Mouse (Mus musculus): ENCODE data around the gene Gm3417.
"Not testable (repeated sequence)": the region's sequence is repeated elsewhere in the genome, so short reads cannot be mapped to it uniquely, and the experiment has no call there.

Gm3417 gene

DNA sequence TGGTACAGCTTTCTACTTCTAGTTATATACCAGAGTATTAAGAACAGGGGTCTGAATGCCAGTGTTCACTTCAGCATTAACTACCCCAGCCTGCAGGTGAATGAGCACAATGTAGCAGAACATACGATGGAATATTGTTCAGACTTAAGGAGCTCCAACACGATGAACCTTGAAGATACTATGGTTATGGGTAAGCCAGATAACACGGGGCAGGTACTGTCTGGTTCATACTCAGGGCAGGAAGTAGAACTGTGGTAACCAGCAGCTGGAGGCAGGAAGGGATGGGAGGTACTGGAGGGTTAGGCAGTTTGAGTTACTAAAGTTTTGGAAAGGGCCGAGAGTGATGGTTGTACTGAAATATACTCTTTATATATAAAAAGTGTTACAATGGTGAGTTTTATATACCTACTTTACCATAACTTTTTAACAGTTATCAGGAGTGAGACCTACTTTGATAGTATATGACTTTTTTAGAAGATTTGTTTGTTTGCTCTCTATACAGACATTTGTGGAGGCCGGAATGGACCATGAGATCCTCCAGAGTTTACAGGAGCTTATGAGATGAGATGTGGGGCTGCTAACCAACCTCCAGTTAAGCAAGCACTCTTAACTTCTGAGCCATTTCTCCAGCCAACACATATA lies 19.8 kb downstream of the Gm3417 start:
- no peak for DNase-seq (ENCODE audit: low read depth, low spot score)

DNA sequence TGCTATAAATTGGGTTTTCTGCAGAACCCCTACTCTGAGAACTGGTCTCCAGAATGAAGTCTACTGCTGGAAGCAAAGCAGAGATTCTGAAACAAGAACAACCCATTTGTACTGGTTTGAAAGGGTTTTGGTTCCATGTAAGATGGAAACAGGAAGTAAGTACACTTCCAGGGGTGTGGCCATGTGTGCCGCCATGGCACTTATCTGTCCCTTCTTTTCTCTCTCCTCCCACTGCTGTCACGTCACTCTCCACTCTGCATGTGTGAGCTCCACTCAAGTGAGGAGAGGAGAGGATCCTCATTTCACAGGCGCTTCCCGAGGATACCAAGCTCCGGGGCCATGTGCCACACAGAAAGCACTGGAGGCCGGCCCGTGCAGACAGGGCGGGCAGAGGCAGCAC lies 25.1 kb downstream of the Gm3417 start:
- no peak for DNase-seq (ENCODE audit: low read depth, low spot score)

DNA sequence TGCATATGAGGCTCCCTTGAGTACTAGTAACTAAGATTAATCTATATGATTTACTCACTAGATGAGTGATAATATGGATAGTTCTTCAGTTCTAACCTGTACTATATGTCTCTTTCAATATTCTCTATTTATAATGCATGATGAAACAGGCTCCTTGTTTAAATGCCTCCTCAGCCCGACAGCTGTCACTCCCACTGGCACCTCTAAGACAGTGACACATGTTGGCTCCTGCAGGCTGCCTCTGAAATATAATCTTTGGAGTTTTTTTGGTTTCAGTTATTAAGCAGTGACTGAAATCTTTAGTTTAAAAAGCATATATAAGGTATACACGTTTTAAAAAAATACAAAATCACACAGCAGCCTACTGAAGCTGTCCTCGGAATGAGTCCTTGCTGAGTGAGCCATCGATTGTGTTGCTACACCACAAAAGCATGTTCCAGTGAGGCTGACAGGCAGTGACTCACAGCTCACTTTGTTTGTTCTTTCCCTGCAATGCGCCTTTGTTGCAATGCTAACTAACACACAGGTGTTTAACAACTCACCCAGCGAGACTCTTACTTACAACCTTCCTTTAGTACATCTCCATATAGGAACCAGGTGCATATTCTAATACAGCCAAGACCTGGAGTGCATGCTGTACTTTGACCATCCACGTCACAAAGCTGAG lies 29.3 kb downstream of the Gm3417 start:
- no peak for DNase-seq (ENCODE audit: low read depth, low spot score)

DNA sequence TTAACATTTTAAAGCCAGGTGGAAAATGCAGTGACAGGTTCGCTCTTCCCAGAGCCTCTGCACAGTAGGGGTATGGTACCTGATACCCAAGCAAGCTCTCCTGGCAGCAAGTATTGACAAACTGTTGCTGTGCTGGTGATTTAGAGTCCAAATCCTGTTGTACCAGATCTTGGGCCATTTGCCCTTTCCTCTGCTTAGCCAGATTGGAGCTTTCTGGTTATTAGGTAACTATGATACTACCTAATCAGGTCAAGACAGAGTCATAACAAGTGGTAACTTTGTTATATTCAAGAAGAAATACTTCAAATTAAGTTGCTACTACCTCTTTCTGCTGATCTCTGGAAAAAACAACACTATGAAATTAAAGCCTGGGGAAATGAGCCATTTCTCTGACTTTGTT lies 34.0 kb downstream of the Gm3417 start:
- DNase-seq (ENCODE audit: low read depth, low spot score) = no peak

DNA sequence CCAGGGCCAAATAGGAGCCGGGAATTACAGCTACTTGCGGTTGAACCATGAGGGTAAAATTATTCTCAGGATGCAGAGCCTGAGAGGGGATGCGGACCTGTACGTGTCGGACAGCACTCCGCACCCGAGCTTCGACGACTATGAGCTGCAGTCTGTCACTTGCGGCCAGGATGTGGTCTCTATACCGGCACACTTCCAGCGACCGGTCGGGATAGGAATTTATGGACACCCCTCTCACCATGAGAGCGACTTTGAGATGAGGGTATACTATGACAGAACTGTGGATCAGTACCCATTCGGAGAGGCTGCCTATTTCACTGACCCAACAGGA lies 34.9 kb downstream of the Gm3417 start:
- DNase-seq (ENCODE audit: low read depth, low spot score) = no peak

DNA sequence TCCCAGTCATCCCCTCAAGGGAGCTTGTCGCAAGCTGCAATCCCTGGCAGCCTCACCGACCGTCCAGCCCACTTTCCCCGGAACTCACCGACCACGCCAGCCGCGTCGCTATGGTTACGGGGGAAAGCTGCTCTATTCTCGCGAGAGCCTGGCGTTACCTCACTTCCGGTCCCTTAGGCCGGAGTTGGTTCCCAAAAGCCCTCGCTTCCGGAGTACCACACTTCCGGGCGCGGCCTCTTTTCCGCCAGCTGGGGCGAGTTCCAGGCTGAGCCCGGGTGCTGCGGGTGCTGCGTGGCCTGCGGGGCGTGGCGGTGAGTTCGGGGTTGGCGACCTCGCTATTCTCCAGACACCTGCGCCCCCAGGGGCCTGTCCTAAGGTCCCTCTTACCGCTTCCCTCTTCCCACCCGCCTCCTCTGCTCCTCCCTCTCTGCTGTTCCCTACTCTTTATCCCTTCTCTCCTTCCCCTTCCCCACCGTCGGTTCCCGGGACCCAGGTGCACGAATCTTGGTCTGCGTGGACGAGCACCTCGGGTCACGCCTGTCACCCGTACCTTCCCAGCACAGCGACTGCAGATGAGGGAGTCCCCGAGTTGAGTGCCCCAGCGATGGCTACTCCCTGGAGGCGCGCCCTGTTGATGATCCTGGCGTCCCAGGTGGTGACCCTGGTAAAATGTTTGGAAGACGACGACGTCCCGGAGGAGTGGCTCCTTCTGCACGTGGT lies 35.4 kb downstream of the Gm3417 start, which contains the start of the genes Wdr27 and 1600012H06Rik:
TSS of gene Wdr27 (minus strand) at position 150 of the 720 bp plus-strand sequence.
TSS of gene 1600012H06Rik (plus strand) at position 176 of the 720 bp plus-strand sequence.
- DNase-seq (ENCODE audit: low read depth, low spot score) = peak; percentile 99

DNA sequence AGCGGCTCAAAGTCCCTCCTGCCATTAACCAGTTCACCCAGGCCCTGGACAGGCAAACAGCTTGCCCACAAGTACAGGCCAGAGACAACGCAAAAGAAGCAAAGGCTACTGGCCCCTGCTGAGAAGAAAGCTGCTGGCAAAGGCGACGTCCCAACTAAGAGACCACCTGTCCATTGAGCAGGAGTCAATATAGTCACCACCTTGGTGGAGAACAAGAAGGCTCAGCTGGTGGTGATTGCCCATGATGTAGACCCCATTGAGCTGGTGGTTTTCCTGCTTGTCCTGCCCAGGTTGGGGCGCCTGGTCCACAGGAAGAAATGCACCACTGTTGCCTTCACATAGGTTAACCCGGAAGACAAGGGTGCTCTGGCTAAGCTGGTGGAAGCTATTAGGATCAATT lies 36.4 kb downstream of the Gm3417 start:
- DNase-seq (ENCODE audit: low read depth, low spot score) = not testable (repeated sequence)

DNA sequence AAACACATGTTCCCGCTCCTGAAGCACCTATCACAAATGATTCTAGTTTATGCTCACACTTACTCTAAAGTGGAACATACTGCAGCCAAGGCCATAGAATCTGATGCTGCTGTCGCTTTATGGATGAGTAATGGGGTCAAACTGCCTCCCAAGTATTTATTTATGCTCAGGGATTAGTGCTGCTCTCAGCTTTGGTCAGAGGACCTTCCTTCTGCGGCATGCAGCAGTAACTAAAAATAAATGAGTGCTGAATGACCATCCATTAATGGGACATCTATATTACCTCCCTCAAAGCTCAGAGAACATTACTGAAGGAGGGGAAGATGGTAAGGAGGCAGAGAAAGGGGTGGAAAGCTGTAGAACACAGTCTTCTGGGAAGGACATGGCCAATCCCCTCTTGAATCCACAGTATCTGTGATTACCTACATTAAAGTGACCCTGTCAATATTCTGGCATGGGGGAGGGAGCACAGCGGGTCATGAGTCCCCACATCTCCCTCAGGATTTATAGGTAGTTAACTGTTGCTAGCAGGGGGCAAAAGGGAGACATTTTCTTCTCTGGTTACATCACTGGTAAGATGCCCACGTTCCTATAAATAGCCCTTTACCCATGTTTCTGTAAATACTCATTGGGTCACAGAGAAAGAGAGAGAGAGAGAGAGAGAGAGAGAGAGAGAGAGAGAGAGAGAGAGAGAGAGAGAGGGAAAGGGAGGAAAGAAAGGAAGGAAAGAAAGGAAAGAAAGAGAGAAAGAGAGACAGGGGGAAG lies 42.6 kb downstream of the Gm3417 start:
- DNase-seq (ENCODE audit: low read depth, low spot score) = no peak

DNA sequence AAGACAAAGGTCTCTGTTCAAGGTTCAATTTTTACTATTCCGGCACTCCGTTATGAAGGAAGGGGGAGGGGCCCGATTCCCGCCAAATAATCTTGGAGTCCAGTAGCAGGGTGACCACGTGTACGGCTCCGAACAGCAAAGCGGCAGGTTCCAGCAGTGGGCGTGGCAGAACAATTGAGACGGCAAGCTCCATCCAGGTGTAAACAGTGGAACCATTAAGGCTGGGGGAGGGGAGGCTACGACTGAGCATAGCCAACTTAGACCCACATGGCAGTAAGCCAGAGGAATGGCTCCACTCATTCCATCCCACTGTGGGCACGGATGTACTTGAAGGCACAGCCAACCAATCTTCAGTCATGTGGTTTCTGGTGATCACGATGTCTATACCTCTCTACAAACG lies 43.3 kb downstream of the Gm3417 start:
- DNase-seq (ENCODE audit: low read depth, low spot score) = not testable (repeated sequence)

DNA sequence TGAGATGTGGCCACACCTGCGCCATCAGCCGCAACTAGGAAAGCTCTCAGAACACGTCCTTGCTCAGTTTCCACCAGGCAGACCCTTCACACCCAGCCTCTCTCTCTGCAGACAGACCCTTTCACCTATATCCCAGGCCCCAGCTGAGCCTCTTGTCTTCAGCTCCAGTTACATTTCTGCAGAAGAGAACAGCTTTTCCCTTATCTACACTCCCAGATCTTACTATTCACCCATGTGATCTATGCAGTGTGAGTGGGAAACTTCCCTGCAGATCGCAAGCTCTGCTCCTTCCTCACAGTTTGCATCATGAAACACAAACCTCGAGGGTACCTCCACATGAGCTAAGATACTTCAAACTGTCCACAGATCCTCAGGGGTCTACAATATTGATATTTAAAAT lies 47.1 kb downstream of the Gm3417 start:
- DNase-seq (ENCODE audit: low read depth, low spot score) = no peak

DNA sequence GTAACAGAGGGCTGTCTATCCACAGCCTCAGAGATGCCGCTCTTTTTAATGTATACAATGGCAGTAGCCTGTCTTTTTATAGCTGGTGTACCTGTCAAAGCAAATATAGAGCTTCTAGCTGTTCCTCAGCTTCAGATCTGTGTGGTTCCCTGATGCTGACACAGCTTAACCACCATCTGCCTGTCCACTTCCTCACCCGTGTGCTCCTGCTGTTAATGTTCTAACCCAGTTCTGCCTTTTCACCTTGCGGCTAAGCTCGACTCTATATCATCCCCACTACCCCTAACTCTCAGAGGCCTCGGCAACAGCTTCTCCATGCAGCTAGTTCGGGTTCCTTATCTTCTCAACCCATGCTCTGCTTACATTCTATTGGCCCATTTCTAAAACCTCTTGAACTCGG lies 47.9 kb downstream of the Gm3417 start:
- no peak for DNase-seq (ENCODE audit: low read depth, low spot score)

DNA sequence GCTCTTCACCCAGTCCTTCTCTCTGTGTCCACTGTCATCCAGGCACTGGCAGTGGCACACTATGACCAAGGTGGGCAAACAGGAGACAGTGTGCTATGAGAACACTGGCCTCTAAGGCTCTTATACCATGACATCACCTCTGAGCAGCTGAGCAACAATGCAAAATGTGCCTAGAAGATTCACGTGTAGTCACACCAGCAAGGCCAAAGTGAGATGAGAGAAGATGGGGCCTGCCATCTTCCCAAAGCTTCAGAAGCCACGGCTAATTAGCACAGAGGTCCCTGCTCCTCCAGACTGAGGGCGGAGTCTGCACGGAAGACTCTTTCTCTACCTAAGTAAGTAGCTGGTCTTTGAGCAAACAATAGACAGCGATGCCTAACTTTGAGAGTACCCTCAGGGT lies 50.0 kb downstream of the Gm3417 start:
- DNase-seq (ENCODE audit: low read depth, low spot score) = no peak

DNA sequence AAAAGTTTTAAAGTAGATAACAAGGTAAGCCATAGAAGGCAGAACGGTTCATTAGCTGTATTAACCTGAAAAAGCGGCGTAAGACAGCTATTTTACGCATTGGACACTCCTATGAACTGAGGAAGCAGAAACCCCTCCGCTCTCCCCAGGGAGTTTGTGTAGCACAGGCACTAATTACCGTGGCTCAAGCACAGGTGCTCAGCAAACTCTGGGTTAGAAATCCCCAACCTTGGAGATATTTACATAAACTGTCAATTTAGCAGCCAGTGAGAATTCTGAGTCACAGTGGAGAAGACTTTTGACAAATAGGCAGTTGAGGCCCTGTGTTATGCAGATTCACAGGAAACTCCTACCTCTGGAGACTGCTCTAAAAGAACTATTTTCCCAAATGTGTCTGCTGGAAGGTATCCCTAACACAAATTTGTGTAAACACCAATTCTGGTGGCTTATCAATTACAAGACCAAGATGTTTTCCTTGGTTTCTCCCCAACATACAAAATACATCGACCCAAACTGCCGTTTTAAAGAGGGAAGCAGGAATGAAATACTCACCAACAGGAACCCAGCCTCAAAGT lies 50.9 kb downstream of the Gm3417 start:
- no peak for DNase-seq (ENCODE audit: low read depth, low spot score)

DNA sequence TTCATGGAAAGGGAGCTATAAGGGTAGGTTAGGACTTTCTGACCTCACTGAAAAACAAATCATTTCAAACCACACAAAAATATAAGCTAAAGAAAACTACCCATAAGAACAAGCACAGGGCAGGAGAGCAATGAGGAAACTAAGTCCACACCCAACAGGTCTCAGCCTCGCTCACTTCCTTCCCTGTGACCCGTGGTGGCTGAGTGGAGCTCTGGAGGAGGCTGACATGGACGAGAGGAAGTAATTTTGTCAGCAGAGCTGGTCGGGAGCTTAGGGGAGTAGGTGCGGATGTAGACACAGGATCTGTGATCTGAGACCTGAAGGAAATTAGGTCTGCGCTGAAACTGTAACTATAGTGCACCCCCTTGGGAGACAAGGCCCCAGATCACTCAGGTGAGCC lies 57.0 kb downstream of the Gm3417 start:
- no peak for DNase-seq (ENCODE audit: low read depth, low spot score)

DNA sequence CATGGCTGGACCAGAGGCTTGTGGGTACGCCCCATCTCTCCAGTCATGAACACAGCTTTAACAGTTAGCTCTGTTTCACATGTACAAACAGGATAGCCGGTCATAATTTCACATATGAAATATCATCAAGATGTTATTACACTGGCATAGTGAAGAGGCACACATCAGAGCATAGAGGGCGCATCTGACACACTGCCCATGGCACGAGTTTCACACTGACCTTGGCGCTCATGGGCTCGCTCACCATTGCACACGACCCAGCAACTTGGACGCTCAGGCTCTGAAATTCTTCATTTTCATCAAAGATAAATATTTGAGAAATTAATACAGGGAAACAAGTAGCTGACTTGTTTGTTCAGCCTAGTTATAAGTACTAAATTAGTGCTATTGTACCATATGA lies 60.7 kb downstream of the Gm3417 start:
- DNase-seq (ENCODE audit: low read depth, low spot score) = no peak

DNA sequence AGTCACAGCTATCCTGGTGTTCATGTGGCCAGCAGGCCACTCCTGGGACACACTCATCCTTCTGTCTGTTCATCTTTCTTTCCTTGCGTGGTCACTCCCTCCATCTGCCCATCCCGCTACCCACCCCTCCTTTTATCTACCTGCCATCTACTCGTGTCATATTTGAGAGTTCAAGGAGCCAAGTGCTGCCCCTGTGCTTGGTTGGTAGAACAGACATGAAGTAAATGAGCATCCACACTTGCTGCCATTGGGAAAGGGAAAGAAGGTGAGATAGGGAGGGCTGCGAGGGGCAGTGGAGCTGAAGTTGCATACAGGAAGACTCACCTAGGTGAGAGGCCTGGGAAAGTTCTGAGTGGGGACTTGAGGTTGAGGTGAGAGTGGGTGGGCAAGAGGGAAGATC lies 64.2 kb downstream of the Gm3417 start:
- no peak for DNase-seq (ENCODE audit: low read depth, low spot score)

All from forelimb bud, embryonic 11.5 days (tissue).